Mouse (Mus musculus) hematopoietic stem cell, adult 5-6 weeks (primary cell): Measurements from ENCODE around the gene Mob3b. TPM values are rescaled to one million over a fixed set of nuclear protein-coding genes. Genes with fewer than 3 reads are reported as not detected.
"Not testable (repeated sequence)": the region's sequence is repeated elsewhere in the genome, so short reads cannot be mapped to it uniquely, and the experiment has no call there.

Experiments
- ATAC-seq, 2 experiments: fragments of 125-278 bp in 1 of 2; replicated peaks in 1 of 2; 2 replicates each; pipeline ENCODE4 v1.8.0; 2016 to 2017; ENCODE audit warnings: inconsistent platforms in 2 of 2, mild to moderate bottlenecking in 2 of 2, moderate number of reproducible peaks in 2 of 2, low read depth in 1 of 2, moderate TSS enrichment in 1 of 2; ENCODE audit not compliant: low FRiP score in 2 of 2, poor library complexity in 2 of 2, severe bottlenecking in 2 of 2, insufficient read depth in 1 of 2, low TSS enrichment in 1 of 2
- total RNA-seq: library from RNA; stranded (forward); fragments of 172-1452, 232-1000 nt; gene quantifications from 2 replicates; pipeline ENCODE4 v1.2.3, GENCODE M21; 2017

The Mob3b gene
- total RNA-seq, 1 experiment from 2014 or later, result 2.9 TPM

- no peak for ATAC-seq
Measured at GRCm38 (mm10) chr4:34976331-34976778, 180.9 kb downstream of the Mob3b start.

- no peak for ATAC-seq
Measured at GRCm38 (mm10) chr4:34974795-34975194, 182.5 kb downstream of the Mob3b start.

DNA sequence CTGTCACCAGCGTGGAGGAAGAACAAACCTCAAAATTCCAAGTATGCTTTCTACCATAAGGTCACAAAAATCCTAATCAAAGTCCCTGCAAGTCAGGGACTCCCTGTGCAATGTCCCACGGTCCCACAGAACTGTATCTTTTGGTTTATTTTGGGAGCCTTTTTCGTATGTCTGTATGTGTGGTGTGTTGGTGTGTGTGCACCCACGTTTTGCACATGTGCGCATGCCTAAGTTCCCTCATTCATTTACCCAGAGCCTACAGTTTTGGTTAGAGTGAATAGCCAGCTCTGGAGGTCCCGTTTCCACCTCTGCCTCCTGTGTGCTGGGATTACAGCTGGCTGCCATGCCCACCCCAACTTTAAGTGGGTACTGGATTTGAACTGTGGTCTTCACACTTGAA is 189.7 kb downstream of the Mob3b start:
- no peak for ATAC-seq

- ATAC-seq, result no peak
Measured at GRCm38 (mm10) chr4:34966336-34966957, 190.8 kb downstream of the Mob3b start.

- ATAC-seq, result no peak
Measured at GRCm38 (mm10) chr4:34964906-34965305, 192.4 kb downstream of the Mob3b start.

- ATAC-seq, result no peak
Measured at GRCm38 (mm10) chr4:34963999-34964398, 193.3 kb downstream of the Mob3b start.

DNA sequence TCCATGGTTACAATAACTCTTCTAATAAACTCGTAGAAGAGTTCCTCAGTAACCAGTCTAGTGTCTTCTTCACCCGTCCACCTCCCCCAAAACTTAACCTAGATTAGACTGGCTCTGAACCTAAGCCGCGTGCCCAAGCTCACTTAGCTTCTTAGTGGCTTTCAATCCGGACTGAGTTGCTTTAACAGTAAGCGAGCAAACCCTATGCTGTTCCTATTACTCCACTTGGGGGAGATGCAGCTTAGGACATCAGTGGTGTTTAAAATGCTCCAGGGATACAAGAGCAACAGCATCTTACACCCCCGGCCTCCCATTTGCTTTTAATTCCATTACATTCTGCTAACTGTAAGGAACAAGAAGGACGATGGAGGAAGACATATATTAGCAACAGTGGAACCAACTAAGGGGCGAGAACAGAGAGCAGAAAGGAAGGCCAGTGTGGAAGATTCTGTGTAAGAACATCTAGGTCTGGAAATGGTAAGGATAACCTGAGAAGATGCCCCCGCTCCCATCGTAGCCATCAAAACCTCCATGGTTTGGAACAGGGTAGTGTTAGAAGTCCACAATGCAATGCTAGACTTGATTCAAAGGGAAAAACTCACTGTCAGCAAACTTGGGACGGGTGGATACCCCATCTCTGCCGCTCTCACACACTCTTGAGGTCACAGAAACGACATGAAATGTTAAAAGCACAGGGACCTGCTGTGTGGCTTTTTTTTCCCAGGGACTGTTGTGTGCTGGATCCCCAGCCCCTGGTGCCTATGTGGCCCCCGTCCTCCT is 196.3 kb downstream of the Mob3b start:
- ATAC-seq, result no peak

DNA sequence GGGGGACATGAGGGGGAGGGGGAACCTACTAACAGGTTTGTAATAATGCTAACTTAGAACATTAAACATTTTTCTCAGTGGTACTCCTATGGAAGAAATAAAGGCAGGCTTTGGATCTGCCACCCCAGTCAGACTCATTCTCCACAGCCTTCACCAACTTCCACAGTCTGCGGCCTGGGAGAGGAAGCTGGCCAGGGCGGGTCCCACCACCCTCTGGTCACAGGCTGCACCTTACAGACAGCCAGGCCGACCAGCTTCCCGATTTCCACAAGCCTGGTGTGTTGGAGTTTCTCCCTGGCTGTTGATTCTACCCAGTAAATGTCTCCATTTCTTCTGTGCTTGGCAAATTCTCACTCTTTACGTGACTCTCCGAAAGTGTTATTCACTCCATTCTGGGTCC is 197.8 kb downstream of the Mob3b start:
- no peak for ATAC-seq

- peak; percentile 75 to 78 for ATAC-seq
Measured at GRCm38 (mm10) chr4:34958155-34959028, 198.9 kb downstream of the Mob3b start.

DNA sequence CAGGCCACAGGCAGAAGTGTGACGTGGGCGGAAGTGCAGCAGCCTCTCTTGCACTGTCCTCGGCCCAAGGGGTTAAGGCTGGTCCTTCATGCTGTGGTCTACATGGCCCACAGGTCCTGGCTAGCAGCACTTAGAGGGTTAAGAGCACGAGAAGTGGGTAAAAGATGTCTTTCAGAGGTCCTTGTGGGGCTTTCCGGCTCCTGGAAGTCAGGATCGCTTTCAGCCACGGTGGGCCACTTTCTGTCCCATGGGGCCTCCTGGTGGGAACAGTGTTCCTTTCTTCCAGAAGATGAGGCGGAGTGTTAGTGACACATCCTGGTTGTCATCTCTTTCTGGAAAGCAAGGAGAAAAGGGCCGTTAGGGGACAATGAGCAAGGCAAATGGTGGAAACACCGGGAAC is 203.6 kb downstream of the Mob3b start:
- no peak for ATAC-seq

DNA sequence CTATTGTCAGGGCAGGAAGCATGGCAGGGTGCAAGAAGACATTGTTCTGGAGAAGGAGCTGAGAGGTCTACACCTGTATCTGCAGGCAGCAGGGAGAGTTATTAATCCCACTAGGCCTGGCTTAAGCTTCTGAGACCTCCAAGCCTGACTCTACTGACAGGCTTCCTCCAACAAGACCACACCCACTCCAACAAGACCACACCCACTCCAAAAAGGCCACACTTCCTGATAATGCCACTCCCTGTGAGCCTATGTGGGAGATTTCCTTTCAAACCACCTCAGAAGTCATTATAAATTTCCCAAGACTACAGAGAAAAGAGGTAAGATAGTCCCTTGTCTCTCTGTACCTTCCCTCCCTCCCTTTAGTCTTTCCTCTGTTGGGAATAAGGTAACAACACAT is 210.1 kb downstream of the Mob3b start:
- ATAC-seq, result no peak

DNA sequence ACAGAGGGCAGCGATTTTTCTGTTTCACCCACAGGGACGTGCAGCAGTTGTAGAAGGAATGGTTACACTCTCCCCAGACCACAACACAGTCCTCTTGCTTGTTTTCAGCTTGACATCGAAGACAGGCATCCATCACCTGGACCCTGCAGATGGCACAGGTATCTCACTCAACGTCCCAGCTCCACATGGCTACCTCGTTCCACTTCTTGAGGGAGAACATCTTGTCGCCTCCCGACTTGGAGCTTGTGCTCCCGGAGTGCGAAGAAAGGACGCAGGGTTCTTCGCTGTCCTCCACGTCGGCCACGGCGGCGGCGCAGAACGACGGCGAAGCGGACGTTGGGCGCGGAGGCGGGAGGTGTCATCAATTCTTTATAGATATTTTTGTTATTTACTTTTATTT is 216.2 kb downstream of the Mob3b start:
- ATAC-seq, result no peak

GRCm38 (mm10) chr4:34928386-34928785 is 228.9 kb downstream of the Mob3b start:
- ATAC-seq, result not testable (repeated sequence)

GRCm38 (mm10) chr4:34922177-34922870 is 235.0 kb downstream of the Mob3b start:
- ATAC-seq, result peak; percentile 92 to 97

GRCm38 (mm10) chr4:34917400-34917799 is 239.9 kb downstream of the Mob3b start:
- no peak for ATAC-seq

GRCm38 (mm10) chr4:34912171-34912570 is 245.1 kb downstream of the Mob3b start:
- ATAC-seq, result no peak

DNA sequence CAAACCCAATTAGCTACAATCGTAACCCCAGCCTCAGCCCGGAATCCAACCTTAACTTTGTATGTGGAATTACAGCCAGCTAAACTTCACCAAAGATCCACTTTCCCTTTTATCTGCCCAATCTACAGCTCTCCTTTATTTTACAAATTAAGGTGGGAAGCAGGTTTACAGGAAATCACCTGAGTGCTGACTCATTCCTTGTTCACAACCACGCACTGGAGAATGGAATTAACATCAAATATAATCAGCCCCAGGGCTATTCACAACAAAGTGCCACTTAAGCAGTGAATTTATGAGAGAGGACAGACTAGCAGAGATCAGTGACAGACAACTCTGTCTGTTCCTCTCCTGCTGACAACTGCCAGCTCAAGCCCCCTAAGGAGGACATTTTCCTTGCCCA is 245.9 kb downstream of the Mob3b start:
- ATAC-seq, result no peak
